15 mouse cellular contexts compared by ENCODE assay signal in the genomic region with DNA sequence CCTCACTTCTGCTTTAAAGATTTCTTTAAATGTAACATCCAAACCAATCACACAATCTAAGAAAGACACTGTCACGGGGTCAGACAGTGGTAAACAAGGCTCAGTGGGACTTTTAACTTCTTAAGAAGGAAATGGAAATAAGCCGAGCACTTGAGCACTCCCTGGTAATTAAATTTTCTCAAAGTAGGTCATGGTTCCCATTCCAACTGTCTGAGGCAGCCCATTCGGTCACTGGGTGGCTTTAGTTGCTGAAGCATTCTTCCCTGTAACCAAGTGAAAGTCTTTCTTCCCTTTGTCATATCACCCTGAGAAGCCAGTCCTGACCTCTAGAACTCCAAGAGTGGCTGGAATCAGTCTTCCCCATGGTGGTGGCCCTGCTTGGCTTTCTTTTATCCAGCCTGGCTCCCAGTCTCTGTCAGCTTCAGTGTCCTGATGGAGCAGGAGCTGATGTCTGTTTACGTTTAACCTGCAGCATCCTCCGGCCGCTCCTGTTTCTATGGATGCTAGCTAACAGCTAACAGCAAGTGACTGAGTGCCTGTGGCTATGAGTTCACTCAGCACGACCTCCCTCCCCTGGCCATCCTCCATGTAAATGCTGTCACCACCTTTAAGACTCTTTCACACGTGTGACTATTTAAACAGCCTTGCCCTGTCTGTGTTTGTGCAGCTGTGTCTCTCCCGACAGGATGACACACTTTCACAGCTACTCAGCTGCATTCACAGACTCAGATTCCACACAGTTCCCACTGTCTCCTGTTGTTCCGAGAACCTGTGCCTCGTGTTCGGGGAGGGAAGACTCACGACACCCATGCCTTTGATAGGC.
A peak's percentile ranks its signal among the peaks of the same experiment; 100 is the strongest.
DNase-seq lines count a peak whose midpoint lies in the region; ATAC-seq and TF ChIP-seq lines count a peak whose summit lies in the region.
"Had no signal": no experiment of that assay in that cellular context is flagged by ENCODE, and none has a peak within 500 bp of the region (broad histone marks: within the 10 kb centered on the region; RNA-seq: fewer than 3 reads in every experiment).

No protein-coding gene starts in this region.

- H3K36me3 ChIP-seq in hindbrain, embryonic 10.5 days: no peaks in the 10 kb centered on the region
- no peaks in the 10 kb centered on the region for H3K36me3 ChIP-seq in hindbrain, embryonic 11.5 days (ENCODE audit: control insufficient read depth, insufficient read depth, low read length)
- H3K36me3 ChIP-seq: limb, embryonic 13.5 days had no signal

- no peaks in the 10 kb centered on the region for H3K27me3 ChIP-seq in hindbrain, embryonic 10.5 days (ENCODE audit: insufficient read depth, poor library complexity, severe bottlenecking)
- no peaks in the 10 kb centered on the region for H3K27me3 ChIP-seq in hindbrain, embryonic 11.5 days (ENCODE audit: control insufficient read depth, insufficient read depth, low read length)
- H3K27me3 ChIP-seq: limb, embryonic 13.5 days had no signal

- H3K4me1 ChIP-seq in hindbrain, embryonic 10.5 days (replicated peaks): peaks cover 13% of the 10 kb centered on the region
- H3K4me1 ChIP-seq in hindbrain, embryonic 11.5 days (replicated peaks; ENCODE audit: control insufficient read depth, insufficient read depth, low read length): no peaks in the 10 kb centered on the region
- H3K4me1 ChIP-seq in olfactory bulb, adult 2 months (ENCODE audit: control insufficient read depth, insufficient read depth, low read length): peaks cover 10% of the 10 kb centered on the region
- H3K4me1 ChIP-seq: limb, embryonic 13.5 days had no signal

- no peak overlapping the region for H3K4me2 ChIP-seq in hindbrain, embryonic 11.5 days (replicated peaks; ENCODE audit: low read depth, low read length)
- H3K4me2 ChIP-seq: limb, embryonic 13.5 days had no signal

- WGBS in hindbrain, embryonic 10.5 days: 40% methylated on average over 13 of the region's 13 CpGs
- 36% methylated on average over 13 of the region's 13 CpGs for WGBS in hindbrain, embryonic 11.5 days
- WGBS in olfactory bulb, adult 2 months: 44% methylated on average over 13 of the region's 13 CpGs

- no peak overlapping the region for H3K9ac ChIP-seq in hindbrain, embryonic 11.5 days (ENCODE audit: low read depth, low read length)
- H3K9ac ChIP-seq: limb, embryonic 13.5 days had no signal

- no peak for TF ChIP-seq CTCF in brain, embryonic 14.5 days (IDR thresholded peaks at IDR 0.05; ENCODE audit: borderline replicate concordance, extremely low read depth, insufficient read depth, insufficient read length)
- no peak for TF ChIP-seq CTCF in olfactory bulb, adult 2 months (IDR thresholded peaks at IDR 0.05; ENCODE audit: insufficient read depth, low read depth, low read length)

- no peak for ATAC-seq in hindbrain, embryonic 11.5 days (ENCODE audit: low FRiP score)
- ATAC-seq: intestine, embryonic 16.5 days had no signal

- H3K27ac ChIP-seq in hindbrain, embryonic 10.5 days: peak overlapping the region; percentile 30; the same call in 1 of the 2 replicates
- no peak overlapping the region; the same call in 1 of the 2 replicates for H3K27ac ChIP-seq in hindbrain, embryonic 11.5 days (ENCODE audit: low read depth, low read length)
- H3K27ac ChIP-seq in olfactory bulb, adult 2 months (ENCODE audit: insufficient read depth, low read depth, low read length): peak overlapping the region; percentile 33
- H3K27ac ChIP-seq: heart, adult 2 months; limb, embryonic 13.5 days; stomach, postnatal 0 days had no signal

- DNase-seq in hindbrain, embryonic 10.5 days (ENCODE audit: low spot score): peak; percentile 29
- DNase-seq in hindbrain, embryonic 11.5 days (ENCODE audit: low spot score): no peak
- DNase-seq in brain, embryonic 14.5 days (ENCODE audit: low read depth): peak; percentile 40
- peak; percentile 44 for DNase-seq in mesoderm, embryonic 11.5 days (ENCODE audit: low read depth, low spot score)
- DNase-seq in cerebellum, adult 11-12 months: no peak
- DNase-seq in natural killer cell, adult 2 months (ENCODE audit: low spot score in 2 of 2): no peak
- DNase-seq: cerebellum, adult 18-20 months; heart, adult 2 months; kidney, postnatal 4 days; lung, postnatal 4 days; spleen, adult 18-20 months had no signal

- H3K4me3 ChIP-seq in hindbrain, embryonic 10.5 days: no peak overlapping the region
- no peak overlapping the region for H3K4me3 ChIP-seq in hindbrain, embryonic 11.5 days (ENCODE audit: low read depth, low read length)
- no peak overlapping the region for H3K4me3 ChIP-seq in olfactory bulb, adult 2 months (ENCODE audit: insufficient read depth, low read depth, low read length)
- H3K4me3 ChIP-seq: heart, adult 2 months; limb, embryonic 13.5 days had no signal

- H3K9me3 ChIP-seq in hindbrain, embryonic 10.5 days: no peaks in the 10 kb centered on the region
- H3K9me3 ChIP-seq in hindbrain, embryonic 11.5 days (ENCODE audit: control insufficient read depth, low read length): no peaks in the 10 kb centered on the region
- H3K9me3 ChIP-seq: limb, embryonic 13.5 days had no signal

- no peak for TF ChIP-seq POLR2A in brain, embryonic 14.5 days (IDR thresholded peaks at IDR 0.05; ENCODE audit: borderline replicate concordance, extremely low read depth, insufficient read depth, insufficient read length, poor library complexity, severe bottlenecking)
- TF ChIP-seq POLR2A in olfactory bulb, adult 2 months (IDR thresholded peaks at IDR 0.05; ENCODE audit: insufficient read depth, low read depth, low read length): no peak

Comparison
In these comparisons a context has a peak if more than half of its experiments do, and no peak if none do; other contexts are left out.
1. DNase-seq: peak in hindbrain, embryonic 10.5 days (single experiment), brain, embryonic 14.5 days (single experiment) and mesoderm, embryonic 11.5 days (single experiment); none in hindbrain, embryonic 11.5 days (single experiment), cerebellum, adult 11-12 months (single experiment) and natural killer cell, adult 2 months (0 of 2).